Mouse (Mus musculus) left cerebral cortex, postnatal 4 days (tissue): ENCODE results near the gene Mrps23. TPM values are rescaled to one million over a fixed set of nuclear protein-coding genes. Genes with fewer than 3 reads are reported as not detected.

Experiments used
- DNase-seq: peaks from one replicate; pipeline ENCODE4 v3.0.0-alpha.2; 2022
- intact Hi-C: fragments of 180-260 bp; cut with DNase I; formaldehyde crosslinking; loops from one replicate; pipeline ENCODE4 v1.15.1; 2025
- total RNA-seq, 2 experiments: library from RNA; stranded (reverse); gene quantifications; 2 replicates each; pipeline ENCODE4 v1.2.3; 2021

Gene Mrps23
- total RNA-seq, 2 experiments from 2014 or later = 55.2 to 65.1 TPM

DNA sequence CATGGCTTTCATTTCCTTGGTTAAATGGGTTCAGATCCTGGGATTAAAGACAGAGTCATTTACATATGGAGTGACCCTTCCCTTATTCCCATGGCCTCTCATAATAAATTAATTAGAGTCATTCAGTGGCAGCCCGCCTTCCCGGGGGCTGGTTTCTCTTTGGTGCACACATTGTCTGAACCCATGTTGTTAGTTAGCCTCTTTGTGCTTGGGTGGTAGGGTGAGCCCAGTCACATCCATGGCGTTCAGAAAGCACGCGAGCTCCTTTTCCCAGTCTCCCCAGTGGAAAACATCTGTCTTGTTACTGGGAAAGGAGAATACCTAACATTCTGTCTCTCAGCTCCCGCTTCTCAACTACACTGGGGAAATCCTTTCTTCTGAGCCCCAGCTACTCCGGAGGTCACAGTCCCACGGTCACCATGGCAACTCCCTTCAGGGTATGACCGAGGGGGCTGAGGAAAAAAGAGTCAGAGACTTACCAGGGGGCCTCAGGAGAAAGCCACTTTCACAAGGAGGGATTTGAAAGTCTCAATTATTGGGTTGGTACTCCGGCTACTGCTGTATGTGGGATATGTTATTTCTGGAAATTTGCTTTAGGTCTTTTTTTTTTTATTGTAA, 36.7 kb downstream of the Mrps23 start:
- intact Hi-C loops = no loop called here
- no peak for DNase-seq

DNA sequence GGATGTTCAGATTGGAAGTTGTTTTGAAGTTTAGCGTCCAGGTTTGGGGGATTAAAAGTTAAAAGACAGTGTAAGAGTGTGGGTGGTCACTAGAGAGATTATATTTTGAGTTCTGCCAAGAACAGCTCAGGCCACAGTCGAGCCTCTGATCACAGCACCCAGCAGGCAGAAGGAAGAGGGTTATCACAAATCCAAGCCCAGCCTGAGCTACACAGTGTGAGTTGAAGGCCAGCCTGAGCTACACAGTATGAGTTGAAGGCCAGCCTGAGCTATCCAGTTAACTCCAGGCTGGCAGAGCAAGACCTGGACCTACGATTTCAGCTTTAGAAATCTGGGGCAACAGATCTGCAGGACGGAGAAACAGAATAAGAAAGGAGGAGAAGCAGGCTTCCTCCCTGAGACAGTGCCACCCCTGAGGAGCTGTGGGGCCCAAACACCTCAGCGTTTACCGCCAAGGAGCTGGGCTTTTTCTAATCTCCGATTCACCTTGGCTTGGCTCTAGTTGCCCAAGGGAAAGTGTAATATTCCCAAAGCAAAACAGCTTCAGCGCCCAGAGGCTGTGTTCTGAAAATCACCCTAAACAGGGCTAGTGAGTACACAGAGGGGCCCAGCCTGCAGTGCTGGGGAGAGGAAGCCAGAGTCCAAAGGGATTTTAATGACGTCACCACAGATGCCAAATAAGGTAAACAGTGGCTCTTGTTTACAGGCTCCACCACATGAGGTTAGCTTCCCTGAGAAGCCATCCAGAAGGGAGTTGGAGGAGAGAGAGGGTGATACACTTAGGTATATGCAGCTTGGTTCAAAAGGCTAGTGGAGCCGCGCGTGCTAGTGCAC, 37.5 kb downstream of the Mrps23 start:
- intact Hi-C loops = no loop called here
- no peak for DNase-seq

DNA sequence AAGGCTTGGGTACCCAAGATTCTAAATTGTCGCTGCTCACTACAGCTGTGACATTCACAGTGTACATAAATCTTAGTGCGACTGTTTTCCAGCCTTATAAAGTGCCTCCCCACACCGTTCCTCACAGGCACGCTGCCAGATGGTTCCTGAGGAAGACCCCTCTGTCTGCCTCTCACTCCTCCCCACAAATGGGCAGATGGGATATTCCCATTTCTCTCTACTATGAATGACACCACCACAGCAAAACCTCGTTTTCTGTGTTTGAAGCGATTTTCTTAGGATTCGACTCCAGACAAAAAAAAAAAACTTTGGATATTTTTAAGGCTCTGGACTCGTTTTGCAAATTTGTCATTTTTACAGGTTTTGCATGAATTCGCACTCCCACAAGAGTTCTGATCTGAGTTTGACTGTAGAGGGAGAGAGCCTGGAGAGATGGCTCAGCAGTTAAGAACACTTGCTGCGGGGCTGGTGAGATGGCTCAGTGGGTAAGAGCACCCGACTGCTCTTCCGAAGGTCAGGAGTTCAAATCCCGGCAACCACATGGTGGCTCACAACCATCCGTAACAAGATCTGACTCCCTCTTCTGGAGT, 41.5 kb downstream of the Mrps23 start:
- no peak for DNase-seq
- intact Hi-C loops = no loop called here

DNA sequence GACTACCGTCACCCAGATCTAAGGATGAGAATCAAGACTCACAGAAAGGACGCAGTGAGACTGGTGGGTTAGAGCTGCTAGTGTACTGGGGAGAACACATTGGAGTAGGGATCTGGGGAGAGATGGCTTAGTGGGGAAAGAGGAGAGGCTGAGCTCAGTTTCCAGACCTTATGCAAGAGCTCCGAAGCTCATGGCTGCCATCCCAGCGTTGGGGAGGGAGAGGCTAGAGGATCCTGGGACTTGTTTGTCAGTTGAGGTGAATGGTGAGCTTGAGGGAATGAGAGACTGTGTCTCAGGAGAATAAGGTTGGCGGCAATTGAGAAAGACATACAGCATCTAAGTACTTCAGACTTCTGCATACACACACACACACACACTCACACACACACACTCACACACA, 44.4 kb downstream of the Mrps23 start:
- no peak for DNase-seq
- intact Hi-C loops = no loop called here

- DNase-seq = no peak
- intact Hi-C loops = loop anchor here (10.0 kb wide), 1 partner anchor 484 kb away; no protein-coding TSS in a partner anchor
Observed at GRCm38 (mm10) chr11:88250568-88250967, 46.4 kb downstream of the Mrps23 start.

GRCm38 (mm10) chr11:88251295-88251694, 47.1 kb downstream of the Mrps23 start:
- intact Hi-C loops = loop anchor here (10.0 kb wide), 1 partner anchor 484 kb away; no protein-coding TSS in a partner anchor
- no peak for DNase-seq

- peak; percentile 93 for DNase-seq
- intact Hi-C loops = loop anchor here (10.0 kb wide), 1 partner anchor 483 kb away; no protein-coding TSS in a partner anchor
Observed at GRCm38 (mm10) chr11:88251972-88252766, 48.0 kb downstream of the Mrps23 start.

DNA sequence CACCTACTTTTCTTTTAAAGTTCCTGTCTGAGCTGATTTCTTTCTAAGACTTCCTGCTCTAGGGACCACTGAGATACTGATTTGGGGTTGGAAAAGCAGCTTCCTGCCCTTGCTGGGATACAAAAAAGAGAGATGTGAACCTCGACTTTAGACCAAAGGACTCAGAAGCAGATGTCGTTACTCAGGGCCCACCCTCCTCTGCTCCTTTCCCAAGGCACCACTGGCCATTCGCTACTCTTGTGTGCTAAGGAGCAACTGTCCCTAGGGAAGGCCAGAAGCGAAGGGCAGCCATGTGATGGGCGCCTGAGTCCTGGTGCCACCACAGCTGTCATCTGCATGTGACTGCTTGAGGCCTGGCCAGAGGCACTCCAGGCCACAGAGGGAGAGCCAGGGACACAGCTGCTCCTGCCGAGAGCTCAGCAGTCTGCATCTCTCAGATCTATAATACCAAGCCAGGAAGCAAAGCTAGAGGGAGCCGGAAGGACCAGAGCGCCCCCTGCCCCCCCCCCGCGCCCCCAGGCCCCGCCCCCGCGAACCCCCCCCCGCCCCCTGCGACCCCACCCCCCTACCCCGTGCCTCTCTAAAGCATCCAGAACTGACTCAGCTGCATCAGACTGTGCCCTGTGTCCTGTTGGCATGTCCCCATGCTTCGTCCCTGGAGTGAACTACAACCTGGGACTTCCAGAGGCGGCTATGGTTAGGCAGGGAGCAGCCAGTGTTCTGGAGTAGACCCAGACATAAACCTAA, 48.8 kb downstream of the Mrps23 start:
- intact Hi-C loops = loop anchor here (10.0 kb wide), 1 partner anchor 482 kb away; no protein-coding TSS in a partner anchor
- DNase-seq = peak; percentile 85

DNA sequence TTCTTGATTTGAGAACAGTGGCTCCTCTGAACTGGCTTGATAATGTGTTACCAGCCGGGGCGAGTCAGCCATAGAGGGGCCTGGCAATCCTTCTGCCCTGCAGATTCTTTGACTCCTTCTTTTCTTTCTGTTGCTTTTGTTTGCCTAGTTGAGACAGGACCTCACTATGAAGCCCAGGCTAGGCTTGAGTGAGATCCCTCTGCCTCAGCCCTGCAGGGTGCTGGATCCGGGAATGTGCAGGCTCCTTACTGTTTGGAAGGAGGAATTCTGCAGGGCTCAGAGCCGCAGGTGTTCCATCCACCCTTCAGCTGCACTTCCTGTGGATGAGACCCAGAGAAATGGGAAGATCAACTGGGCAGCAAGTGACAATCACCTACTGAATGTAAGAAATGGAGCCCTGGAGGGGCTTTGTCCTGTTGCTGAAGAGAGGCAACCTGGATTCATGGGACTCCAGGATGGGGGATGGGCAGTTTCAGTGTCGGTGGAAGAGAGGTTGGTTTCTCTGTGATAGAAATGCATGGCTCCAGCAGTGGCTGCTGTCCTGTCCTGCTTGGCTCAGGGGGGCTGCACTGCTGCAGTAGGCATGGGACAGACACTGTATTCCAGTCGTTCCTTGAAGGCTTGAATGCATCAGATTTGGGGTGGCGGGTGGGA, 49.5 kb downstream of the Mrps23 start:
- intact Hi-C loops = loop anchor here (10.0 kb wide), 1 partner anchor 481 kb away; no protein-coding TSS in a partner anchor
- DNase-seq = no peak

GRCm38 (mm10) chr11:88257700-88258099, 53.5 kb downstream of the Mrps23 start:
- no peak for DNase-seq
- intact Hi-C loops = loop anchor here (10.0 kb wide), 1 partner anchor 477 kb away; no protein-coding TSS in a partner anchor

- intact Hi-C loops = loop anchor here (10.0 kb wide), 1 partner anchor 477 kb away; no protein-coding TSS in a partner anchor
- DNase-seq = no peak
Observed at GRCm38 (mm10) chr11:88258212-88258611, 54.0 kb downstream of the Mrps23 start.

GRCm38 (mm10) chr11:88260463-88260862, 56.3 kb downstream of the Mrps23 start:
- DNase-seq = no peak
- intact Hi-C loops = no loop called here

Other genes with a start within 250 kb of the Mrps23 start
- 100 to 1,000 TPM; 311 to 328 TPM for gene Dynll2, start 216.9 kb upstream of the Mrps23 start, total RNA-seq
- gene Srsf1, start 157.0 kb upstream of the Mrps23 start, total RNA-seq = 100 to 1,000 TPM; 261 to 264 TPM
- gene Vezf1, start 136.1 kb upstream of the Mrps23 start, total RNA-seq = 10 to 100 TPM; 35.3 to 38.2 TPM
- 10 to 100 TPM; 65.4 to 69.7 TPM for gene Cuedc1, start 106.3 kb upstream of the Mrps23 start, total RNA-seq
- not detected for gene Ccdc182, start 89.7 kb downstream of the Mrps23 start, total RNA-seq